Mouse (Mus musculus) bone marrow macrophage, adult 2 months (primary cell): ENCODE data around the gene Entpd1.

Experiments used
- CTCF ChIP-seq: IDR thresholded peaks from 2 replicates; pipeline ENCODE4 v1.5.1; 2012; ENCODE audit warnings: low read depth, mild to moderate bottlenecking, low read length, moderate library complexity
- POLR2A ChIP-seq: IDR thresholded peaks from 2 replicates; pipeline ENCODE4 v1.6.1; 2012; ENCODE audit warnings: mild to moderate bottlenecking, low read depth, low read length, borderline replicate concordance

GRCm38 (mm10) chr19:40748559-40748958, 136.4 kb downstream of the Entpd1 start, which contains the start of gene Cc2d2b:
- no peak for TF ChIP-seq CTCF
- TF ChIP-seq POLR2A: no peak
